Mouse (Mus musculus): ENCODE results near the gene Cnot8. TPM values are rescaled to one million over a fixed set of nuclear protein-coding genes. Genes with fewer than 3 reads are reported as not detected.

Cnot8 gene
- polyA plus RNA-seq, 1 experiment from 2014 or later: 26.2 TPM

GRCm38 (mm10) chr11:58116560-58116959 is 12.6 kb downstream of the Cnot8 start:
- H3K27me3 ChIP-seq (ENCODE audit: insufficient read depth, low read length): no peaks in the 10 kb centered on the region
- no peaks in the 10 kb centered on the region for H3K9me3 ChIP-seq (ENCODE audit: low read length)
- no peak for ATAC-seq
- no peaks in the 10 kb centered on the region for H3K4me1 ChIP-seq (ENCODE audit: insufficient read depth)
- H3K4me2 ChIP-seq (ENCODE audit: low read depth, low read length): no peak overlapping the region
- peaks cover 69% of the 10 kb centered on the region for H3K36me3 ChIP-seq (replicated peaks; ENCODE audit: insufficient read depth, low read length)
- no peak overlapping the region for H3K4me3 ChIP-seq (ENCODE audit: low read depth, low read length)
- H3K27ac ChIP-seq (ENCODE audit: low read depth): no peak overlapping the region
- DNase-seq: no peak
- H3K9ac ChIP-seq (replicated peaks): no peak overlapping the region
- TF ChIP-seq EP300 (IDR thresholded peaks at IDR 0.05; ENCODE audit: low read depth) (no peak), CTCF (IDR thresholded peaks at IDR 0.05; ENCODE audit: low read depth) (no peak)
- 42% methylated on average over 1 of the region's 1 CpGs for WGBS (ENCODE audit: insufficient replicate concordance)

GRCm38 (mm10) chr11:58117044-58117652 is 13.2 kb downstream of the Cnot8 start:
- no peak for TF ChIP-seq CTCF (IDR thresholded peaks at IDR 0.05; ENCODE audit: low read depth)
- no peak for TF ChIP-seq EP300 (IDR thresholded peaks at IDR 0.05; ENCODE audit: low read depth)
- no peak overlapping the region for H3K9ac ChIP-seq (replicated peaks)
- no peaks in the 10 kb centered on the region for H3K9me3 ChIP-seq (ENCODE audit: low read length)
- H3K27ac ChIP-seq (ENCODE audit: low read depth): no peak overlapping the region
- H3K27me3 ChIP-seq (ENCODE audit: insufficient read depth, low read length): no peaks in the 10 kb centered on the region
- H3K36me3 ChIP-seq (replicated peaks; ENCODE audit: insufficient read depth, low read length): peaks cover 75% of the 10 kb centered on the region
- H3K4me2 ChIP-seq (ENCODE audit: low read depth, low read length): no peak overlapping the region
- no peak overlapping the region for H3K4me3 ChIP-seq (ENCODE audit: low read depth, low read length)
- no peaks in the 10 kb centered on the region for H3K4me1 ChIP-seq (ENCODE audit: insufficient read depth)
- no peak for DNase-seq
- WGBS (ENCODE audit: insufficient replicate concordance): 85% methylated on average over 10 of the region's 10 CpGs
- ATAC-seq: no peak

GRCm38 (mm10) chr11:58120655-58121054 is 16.7 kb downstream of the Cnot8 start:
- H3K4me2 ChIP-seq (ENCODE audit: low read depth, low read length): no peak overlapping the region
- no peak overlapping the region for H3K4me3 ChIP-seq (ENCODE audit: low read depth, low read length)
- H3K9ac ChIP-seq (replicated peaks): no peak overlapping the region
- WGBS (ENCODE audit: insufficient replicate concordance): 76% methylated on average over 3 of the region's 3 CpGs
- DNase-seq (no peak), ATAC-seq (no peak)
- peaks cover 73% of the 10 kb centered on the region for H3K36me3 ChIP-seq (replicated peaks; ENCODE audit: insufficient read depth, low read length)
- H3K27me3 ChIP-seq (ENCODE audit: insufficient read depth, low read length): no peaks in the 10 kb centered on the region
- no peaks in the 10 kb centered on the region for H3K4me1 ChIP-seq (ENCODE audit: insufficient read depth)
- H3K27ac ChIP-seq (ENCODE audit: low read depth): no peak overlapping the region
- no peaks in the 10 kb centered on the region for H3K9me3 ChIP-seq (ENCODE audit: low read length)
- TF ChIP-seq EP300 (IDR thresholded peaks at IDR 0.05; ENCODE audit: low read depth): no peak
- TF ChIP-seq CTCF (IDR thresholded peaks at IDR 0.05; ENCODE audit: low read depth): no peak

GRCm38 (mm10) chr11:58121351-58121750 is 17.4 kb downstream of the Cnot8 start:
- TF ChIP-seq CTCF (IDR thresholded peaks at IDR 0.05; ENCODE audit: low read depth) (no peak), EP300 (IDR thresholded peaks at IDR 0.05; ENCODE audit: low read depth) (no peak)
- Histone ChIP-seq H3K9ac (replicated peaks) (no peak overlapping the region), H3K4me1 (ENCODE audit: insufficient read depth) (no peaks in the 10 kb centered on the region), H3K9me3 (ENCODE audit: low read length) (no peaks in the 10 kb centered on the region), H3K4me2 (ENCODE audit: low read depth, low read length) (no peak overlapping the region), H3K27me3 (ENCODE audit: insufficient read depth, low read length) (no peaks in the 10 kb centered on the region), H3K27ac (ENCODE audit: low read depth) (no peak overlapping the region), H3K4me3 (ENCODE audit: low read depth, low read length) (no peak overlapping the region), H3K36me3 (replicated peaks; ENCODE audit: insufficient read depth, low read length) (peaks cover 70% of the 10 kb centered on the region)
- no peak for ATAC-seq
- no peak for DNase-seq
- 84% methylated on average over 9 of the region's 9 CpGs for WGBS (ENCODE audit: insufficient replicate concordance)

- Histone ChIP-seq H3K36me3 (replicated peaks; ENCODE audit: insufficient read depth, low read length) (peaks cover 64% of the 10 kb centered on the region), H3K4me1 (ENCODE audit: insufficient read depth) (peaks cover 8% of the 10 kb centered on the region; the same call in 1 of the 2 replicates), H3K9ac (replicated peaks) (no peak overlapping the region), H3K27ac (ENCODE audit: low read depth) (no peak overlapping the region), H3K4me3 (ENCODE audit: low read depth, low read length) (no peak overlapping the region), H3K4me2 (ENCODE audit: low read depth, low read length) (no peak overlapping the region), H3K9me3 (ENCODE audit: low read length) (no peaks in the 10 kb centered on the region), H3K27me3 (ENCODE audit: insufficient read depth, low read length) (no peaks in the 10 kb centered on the region)
- TF ChIP-seq EP300 (IDR thresholded peaks at IDR 0.05; ENCODE audit: low read depth): no peak
- TF ChIP-seq CTCF (IDR thresholded peaks at IDR 0.05; ENCODE audit: low read depth): no peak
- DNase-seq (no peak), ATAC-seq (no peak)
- 80% methylated on average over 2 of the region's 2 CpGs for WGBS (ENCODE audit: insufficient replicate concordance)
Measured at GRCm38 (mm10) chr11:58123711-58124110, 19.8 kb downstream of the Cnot8 start.

- H3K4me1 ChIP-seq (ENCODE audit: insufficient read depth): peaks cover 8% of the 10 kb centered on the region; the same call in 1 of the 2 replicates
- WGBS (ENCODE audit: insufficient replicate concordance): 87% methylated on average over 11 of the region's 11 CpGs
- peaks cover 64% of the 10 kb centered on the region for H3K36me3 ChIP-seq (replicated peaks; ENCODE audit: insufficient read depth, low read length)
Measured at GRCm38 (mm10) chr11:58125021-58125420, 21.1 kb downstream of the Cnot8 start.

More at GRCm38 (mm10) chr11:58125021-58125420, 21.1 kb downstream of the Cnot8 start:
- ATAC-seq: no peak
- H3K27me3 ChIP-seq (ENCODE audit: insufficient read depth, low read length): no peaks in the 10 kb centered on the region
- no peak overlapping the region for H3K27ac ChIP-seq (ENCODE audit: low read depth)
- TF ChIP-seq EP300 (IDR thresholded peaks at IDR 0.05; ENCODE audit: low read depth): no peak
- no peak for TF ChIP-seq CTCF (IDR thresholded peaks at IDR 0.05; ENCODE audit: low read depth)
- no peak for DNase-seq
- H3K9me3 ChIP-seq (ENCODE audit: low read length): no peaks in the 10 kb centered on the region
- H3K4me2 ChIP-seq (ENCODE audit: low read depth, low read length): no peak overlapping the region
- H3K9ac ChIP-seq (replicated peaks): no peak overlapping the region
- H3K4me3 ChIP-seq (ENCODE audit: low read depth, low read length): no peak overlapping the region

Measured in liver, postnatal 0 days (tissue).